Mouse (Mus musculus): ENCODE measurements around the gene S100pbp. TPM values are rescaled to one million over a fixed set of nuclear protein-coding genes. Genes with fewer than 3 reads are reported as not detected.
A peak's percentile ranks its signal among the peaks of the same experiment; 100 is the strongest.

Gene S100pbp
- polyA plus RNA-seq (2015; fragmentation: Nextera tagmentation; extraction: Ambion mirVana) = 3.7 and 4.5 TPM in 2 replicates

GRCm38 (mm10) chr4:129189542-129190519 lies at the start of gene S100pbp, which contains the start of gene Yars:
S100pbp (minus strand) TSS chr4:129189727.
Yars (plus strand) TSS chr4:129189760.
- H3K9me3 ChIP-seq (ENCODE audit: control insufficient read depth, low read length) = no peaks in the 10 kb centered on the region
- peak; percentile 66 for TF ChIP-seq EP300 (optimal IDR thresholded peaks at IDR 0.05)
- peak; percentile 59 for TF ChIP-seq CTCF (IDR thresholded peaks at IDR 0.05; ENCODE audit: low read depth)
- under 1% methylated on average over 58 of the region's 58 CpGs for WGBS

GRCm38 (mm10) chr4:129239075-129239474 lies 49.5 kb upstream of the S100pbp start:
- H3K27ac ChIP-seq (replicated peaks) = peak overlapping the region; percentile 89
- peak overlapping the region; percentile 93 for H3K4me2 ChIP-seq (replicated peaks; ENCODE audit: low read depth)
- no peaks in the 10 kb centered on the region for H3K36me3 ChIP-seq (ENCODE audit: control insufficient read depth, insufficient read depth, low read length)
- ATAC-seq (ENCODE audit: low FRiP score, low TSS enrichment) (peak; percentile 80), DNase-seq (ENCODE audit: low spot score) (peak; percentile 94)
- H3K4me1 ChIP-seq (replicated peaks; ENCODE audit: control insufficient read depth, insufficient read depth) = 0 out of 2 replicates have a peak, but pooled peaks cover 6% of the 10 kb centered on the region
- TF ChIP-seq EP300 (optimal IDR thresholded peaks at IDR 0.05) = no peak
- no peak for TF ChIP-seq CTCF (IDR thresholded peaks at IDR 0.05; ENCODE audit: low read depth)
- no peaks in the 10 kb centered on the region for H3K9me3 ChIP-seq (ENCODE audit: control insufficient read depth, low read length)
- H3K27me3 ChIP-seq (ENCODE audit: control insufficient read depth, insufficient read depth, low read length) = no peaks in the 10 kb centered on the region
- WGBS = 2% methylated on average over 25 of the region's 29 CpGs
- H3K4me3 ChIP-seq (ENCODE audit: low read depth, low read length) = peak overlapping the region; percentile 64
- H3K9ac ChIP-seq (ENCODE audit: low read length) = peak overlapping the region; percentile 72

More at GRCm38 (mm10) chr4:129189542-129190519, at the start of gene S100pbp, which contains the start of gene Yars:
- ATAC-seq (ENCODE audit: low FRiP score, low TSS enrichment) (peak; percentile 86), DNase-seq (ENCODE audit: low spot score) (peak; percentile 98)
- peak within 1 kb of the TSS; percentile 85 for H3K9ac ChIP-seq (ENCODE audit: low read length)
- peak within 1 kb of the TSS; percentile 77 for H3K4me2 ChIP-seq (replicated peaks; ENCODE audit: low read depth)
- peak within 1 kb of the TSS; percentile 64 for H3K4me3 ChIP-seq (ENCODE audit: low read depth, low read length)
- H3K27me3 ChIP-seq (ENCODE audit: control insufficient read depth, insufficient read depth, low read length) = no peaks in the 10 kb centered on the region
- H3K4me1 ChIP-seq (replicated peaks; ENCODE audit: control insufficient read depth, insufficient read depth) = peaks cover 5% of the 10 kb centered on the region; the same call in 1 of the 2 replicates
- no peaks in the 10 kb centered on the region for H3K36me3 ChIP-seq (ENCODE audit: control insufficient read depth, insufficient read depth, low read length)
- peak within 1 kb of the TSS; percentile 88 for H3K27ac ChIP-seq (replicated peaks)

- no peaks in the 10 kb centered on the region for H3K36me3 ChIP-seq (ENCODE audit: control insufficient read depth, insufficient read depth, low read length)
- peak; percentile 73 for DNase-seq (ENCODE audit: low spot score)
- peak overlapping the region; percentile 72 for H3K9ac ChIP-seq (ENCODE audit: low read length)
- H3K9me3 ChIP-seq (ENCODE audit: control insufficient read depth, low read length) = no peaks in the 10 kb centered on the region
- H3K27me3 ChIP-seq (ENCODE audit: control insufficient read depth, insufficient read depth, low read length) = no peaks in the 10 kb centered on the region
- 0 out of 2 replicates have a peak, but pooled peaks cover 6% of the 10 kb centered on the region for H3K4me1 ChIP-seq (replicated peaks; ENCODE audit: control insufficient read depth, insufficient read depth)
- peak overlapping the region; percentile 89 for H3K27ac ChIP-seq (replicated peaks)
- WGBS = 2% methylated on average over 21 of the region's 23 CpGs
- peak; percentile 81 for ATAC-seq (ENCODE audit: low FRiP score, low TSS enrichment)
- H3K4me3 ChIP-seq (ENCODE audit: low read depth, low read length) = peak overlapping the region; percentile 64
- peak overlapping the region; percentile 93 for H3K4me2 ChIP-seq (replicated peaks; ENCODE audit: low read depth)
- no peak for TF ChIP-seq EP300 (optimal IDR thresholded peaks at IDR 0.05)
- no peak for TF ChIP-seq CTCF (IDR thresholded peaks at IDR 0.05; ENCODE audit: low read depth)
Measured at GRCm38 (mm10) chr4:129238579-129239016, 49.1 kb upstream of the S100pbp start.

- H3K4me2 ChIP-seq (replicated peaks; ENCODE audit: low read depth) = peak overlapping the region; percentile 93
- 9% methylated on average over 21 of the region's 21 CpGs for WGBS
- 0 out of 2 replicates have a peak, but pooled peaks cover 6% of the 10 kb centered on the region for H3K4me1 ChIP-seq (replicated peaks; ENCODE audit: control insufficient read depth, insufficient read depth)
- H3K27ac ChIP-seq (replicated peaks) = peak overlapping the region; percentile 89
- H3K4me3 ChIP-seq (ENCODE audit: low read depth, low read length) = peak overlapping the region; percentile 64
- 0 out of 2 replicates have a peak, but pooled peaks have one; percentile 4 for ATAC-seq (ENCODE audit: low FRiP score, low TSS enrichment)
- peak; percentile 58 for DNase-seq (ENCODE audit: low spot score)
- peak overlapping the region; percentile 36; the same call in 1 of the 2 replicates for H3K9ac ChIP-seq (ENCODE audit: low read length)
- H3K27me3 ChIP-seq (ENCODE audit: control insufficient read depth, insufficient read depth, low read length) = no peaks in the 10 kb centered on the region
- H3K9me3 ChIP-seq (ENCODE audit: control insufficient read depth, low read length) = no peaks in the 10 kb centered on the region
- no peaks in the 10 kb centered on the region for H3K36me3 ChIP-seq (ENCODE audit: control insufficient read depth, insufficient read depth, low read length)
- TF ChIP-seq CTCF (IDR thresholded peaks at IDR 0.05; ENCODE audit: low read depth) (no peak), EP300 (optimal IDR thresholded peaks at IDR 0.05) (no peak)
Measured at GRCm38 (mm10) chr4:129237843-129238441, 48.4 kb upstream of the S100pbp start.

- Histone ChIP-seq H3K4me1 (replicated peaks; ENCODE audit: control insufficient read depth, insufficient read depth) (0 out of 2 replicates have a peak, but pooled peaks cover 12% of the 10 kb centered on the region), H3K27me3 (ENCODE audit: control insufficient read depth, insufficient read depth, low read length) (no peaks in the 10 kb centered on the region), H3K4me3 (ENCODE audit: low read depth, low read length) (0 out of 2 replicates have a peak overlapping the region, but pooled peaks have one; percentile 1), H3K4me2 (replicated peaks; ENCODE audit: low read depth) (peak overlapping the region; percentile 38; the same call in 1 of the 2 replicates), H3K27ac (replicated peaks) (peak overlapping the region; percentile 89), H3K36me3 (ENCODE audit: control insufficient read depth, insufficient read depth, low read length) (no peaks in the 10 kb centered on the region), H3K9ac (ENCODE audit: low read length) (no peak overlapping the region), H3K9me3 (ENCODE audit: control insufficient read depth, low read length) (no peaks in the 10 kb centered on the region)
- TF ChIP-seq CTCF (IDR thresholded peaks at IDR 0.05; ENCODE audit: low read depth) = no peak
- TF ChIP-seq EP300 (optimal IDR thresholded peaks at IDR 0.05) = no peak
- peak; percentile 51 for ATAC-seq (ENCODE audit: low FRiP score, low TSS enrichment)
- WGBS = 62% methylated on average over 8 of the region's 8 CpGs
- DNase-seq (ENCODE audit: low spot score) = peak; percentile 73
Measured at GRCm38 (mm10) chr4:129236236-129236813, 46.8 kb upstream of the S100pbp start.
